Mouse (Mus musculus) cerebellum, adult 2 months (tissue): ENCODE data around the gene Kcnj4.

ENCODE experiments used
- CTCF ChIP-seq: fragments of 200-500 bp; IDR thresholded peaks from 2 replicates; pipeline ENCODE4 v1.5.1; 2011; ENCODE audit warnings: low read depth, mild to moderate bottlenecking, control low read depth, low read length, moderate library complexity, borderline replicate concordance; ENCODE audit not compliant: insufficient read depth
- POLR2A ChIP-seq: fragments of 200-500 bp; IDR thresholded peaks from 2 replicates; pipeline ENCODE4 v1.6.1; 2011; ENCODE audit warnings: low read length, control low read depth, borderline replicate concordance; ENCODE audit not compliant: insufficient read depth

DNA sequence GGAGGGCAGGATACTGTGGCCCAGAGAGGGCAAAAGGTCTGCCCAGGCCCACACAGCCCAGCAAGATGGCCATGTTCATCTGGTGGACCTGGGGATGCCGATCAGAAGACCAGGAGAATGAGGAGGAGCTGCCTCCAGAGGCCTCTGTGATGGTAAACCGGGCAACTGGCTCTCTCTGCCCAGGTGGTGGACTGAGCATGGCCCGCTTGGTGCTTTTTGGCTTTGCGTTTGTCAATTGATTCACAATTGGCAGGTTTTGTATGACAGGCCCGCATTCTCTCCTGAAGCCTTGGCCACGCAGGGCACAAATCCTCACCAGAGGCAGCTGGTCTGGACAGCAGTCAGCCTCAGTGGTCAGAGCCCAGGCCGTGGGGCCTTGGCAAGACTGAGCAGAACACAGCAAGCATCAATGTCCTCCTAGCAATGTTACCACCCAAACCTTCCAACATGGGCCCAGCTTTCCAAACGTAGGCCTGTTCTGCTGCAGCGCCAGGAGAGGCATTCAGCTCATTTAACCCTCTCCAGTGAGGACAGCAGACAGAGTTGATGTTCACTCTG lies 62.0 kb downstream of the Kcnj4 start:
- TF ChIP-seq POLR2A = no peak
- TF ChIP-seq CTCF = no peak
